Mouse (Mus musculus): ENCODE data around the gene Stra6.

DNA sequence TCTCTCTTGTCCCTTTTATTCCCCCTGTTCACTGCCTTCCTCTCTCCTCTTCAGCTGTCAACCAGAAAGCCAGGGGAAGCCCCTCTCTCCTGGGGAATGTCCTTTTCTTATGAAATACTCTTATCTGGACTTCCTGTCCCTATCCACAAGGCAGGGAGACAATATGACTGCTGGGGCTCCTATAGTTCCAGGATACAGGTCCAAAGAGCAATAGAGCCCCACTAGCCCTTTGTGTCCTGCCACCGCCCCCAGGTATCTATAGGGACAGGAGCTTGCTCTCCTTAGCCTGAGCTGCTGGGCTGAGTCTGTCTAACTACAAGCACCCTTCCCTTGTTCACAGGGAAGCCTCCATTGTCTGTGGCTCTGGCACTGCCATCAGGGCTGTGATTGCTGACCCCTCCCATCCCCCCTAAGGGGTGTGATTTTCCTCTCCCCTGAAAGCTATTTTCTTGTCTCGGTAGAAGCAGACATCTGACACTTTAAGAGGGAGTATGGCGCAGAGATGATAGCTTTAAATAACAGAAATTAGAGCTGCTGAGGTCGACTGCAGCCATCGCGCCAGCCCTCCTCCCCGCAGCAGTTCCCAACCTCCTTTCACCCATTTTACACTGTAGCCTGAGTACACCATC is 51.8 kb downstream of the Stra6 start:
- no peak for TF ChIP-seq CTCF (IDR thresholded peaks at IDR 0.05; ENCODE audit: insufficient read depth, low read length)
- TF ChIP-seq POLR2A (IDR thresholded peaks at IDR 0.05; ENCODE audit: borderline replicate concordance, extremely low read depth, low read depth, low read length), result no peak
